Mouse (Mus musculus) left cerebral cortex, adult 18-20 months (tissue): Measurements from ENCODE around the gene Zfp423. TPM values are rescaled to one million over a fixed set of nuclear protein-coding genes. Genes with fewer than 3 reads are reported as not detected.

Experiments
- DNase-seq, 2 experiments: peaks; one replicate each; pipeline ENCODE4 v3.0.0; 2021 to 2022; ENCODE audit warnings: low spot score in 2 of 2, mixed read lengths in 1 of 2
- total RNA-seq, 2 experiments: library from RNA; stranded (reverse); gene quantifications; 2 replicates each; pipeline ENCODE4 v1.2.3; 2021

Gene Zfp423
- total RNA-seq, 2 experiments from 2014 or later = 22.2 to 28.8 TPM

- DNase-seq = no peak
Observed at GRCm38 (mm10) chr8:87953473-87953872, 5.9 kb downstream of the Zfp423 start.

DNA sequence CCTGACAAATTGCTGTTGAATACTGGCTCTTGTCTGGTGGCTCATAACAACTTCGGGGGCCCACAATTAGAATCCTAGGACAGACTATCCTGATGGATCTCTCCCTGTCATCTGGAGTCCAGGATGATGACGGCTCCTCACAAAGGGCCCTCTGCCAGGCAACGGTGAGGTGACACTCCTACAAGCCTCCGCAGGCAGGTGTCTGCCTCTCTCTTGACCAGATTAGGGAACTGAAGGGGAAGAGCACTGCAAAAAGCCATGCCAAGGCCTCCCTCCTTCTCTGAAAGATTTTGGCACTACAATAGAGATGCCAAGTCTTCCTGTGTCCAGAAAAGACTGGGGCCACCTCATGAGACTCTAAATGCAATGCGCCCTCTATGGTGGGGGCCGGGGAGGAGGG lies 7.1 kb downstream of the Zfp423 start:
- DNase-seq = no peak

- no peak for DNase-seq
Observed at GRCm38 (mm10) chr8:87944225-87944934, 15.0 kb downstream of the Zfp423 start.

- no peak for DNase-seq
Observed at GRCm38 (mm10) chr8:87943651-87944091, 15.7 kb downstream of the Zfp423 start.

GRCm38 (mm10) chr8:87940646-87941045 lies 18.7 kb downstream of the Zfp423 start:
- no peak for DNase-seq

DNA sequence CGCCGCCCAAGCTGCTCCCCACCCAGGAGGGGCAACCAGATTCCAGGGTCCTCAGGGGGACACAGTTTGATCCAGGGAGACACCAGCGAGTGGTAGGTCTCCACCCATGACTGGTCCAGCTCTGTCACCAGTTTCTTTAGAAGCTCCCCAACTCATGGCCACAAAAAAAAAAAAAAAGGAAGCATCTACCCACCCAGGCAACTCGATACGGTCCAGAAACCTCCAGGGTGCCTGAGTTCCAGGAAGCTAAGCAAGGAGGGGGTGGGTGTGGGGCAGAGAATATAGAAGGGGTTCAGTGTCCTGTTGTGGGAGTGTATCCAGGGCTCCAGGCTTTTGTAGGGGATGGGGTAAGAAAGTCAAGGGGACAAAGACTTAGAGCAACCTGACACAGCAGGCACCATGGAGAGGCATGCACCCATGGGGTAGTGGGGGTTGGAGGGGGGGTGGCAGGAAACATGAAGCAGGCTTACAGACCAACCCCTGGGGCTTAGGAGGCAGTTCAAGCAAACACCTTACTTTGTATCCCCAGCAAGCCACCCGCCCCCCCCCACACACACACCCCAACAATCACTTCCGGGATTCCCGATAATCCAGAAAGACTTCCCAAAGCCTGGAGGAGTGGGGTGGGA lies 20.0 kb downstream of the Zfp423 start:
- DNase-seq = no peak

- DNase-seq = peak; percentile 26 to 33
Observed at GRCm38 (mm10) chr8:87938351-87939232, 20.8 kb downstream of the Zfp423 start.

GRCm38 (mm10) chr8:87937211-87937610 lies 22.2 kb downstream of the Zfp423 start:
- no peak for DNase-seq

DNA sequence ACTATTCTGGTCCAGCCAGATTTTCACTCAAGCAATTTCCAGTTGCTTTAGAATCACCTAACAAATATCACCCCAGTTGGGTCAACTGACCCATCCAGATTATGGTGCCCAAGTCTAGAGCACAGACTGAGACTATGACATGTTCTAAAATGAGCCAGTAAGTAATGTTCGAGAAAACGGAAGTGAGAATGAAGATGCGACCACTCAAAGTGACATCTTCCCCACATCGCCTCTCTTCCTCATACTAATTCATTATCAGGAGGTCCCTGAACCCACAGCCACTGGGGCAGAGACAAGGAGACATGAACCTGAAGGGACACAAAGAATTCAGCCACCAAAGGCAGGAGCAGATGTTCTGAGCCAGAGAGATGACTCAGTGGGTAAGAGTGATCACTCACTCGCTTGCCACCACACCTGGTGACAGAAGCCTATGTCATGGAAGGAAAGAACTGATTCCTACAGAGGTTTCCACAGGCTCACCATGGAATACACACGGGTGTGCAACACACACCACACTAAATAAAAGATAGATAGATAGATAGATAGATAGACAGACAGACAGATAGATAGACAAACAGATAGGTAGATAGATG lies 24.2 kb downstream of the Zfp423 start:
- no peak for DNase-seq

DNA sequence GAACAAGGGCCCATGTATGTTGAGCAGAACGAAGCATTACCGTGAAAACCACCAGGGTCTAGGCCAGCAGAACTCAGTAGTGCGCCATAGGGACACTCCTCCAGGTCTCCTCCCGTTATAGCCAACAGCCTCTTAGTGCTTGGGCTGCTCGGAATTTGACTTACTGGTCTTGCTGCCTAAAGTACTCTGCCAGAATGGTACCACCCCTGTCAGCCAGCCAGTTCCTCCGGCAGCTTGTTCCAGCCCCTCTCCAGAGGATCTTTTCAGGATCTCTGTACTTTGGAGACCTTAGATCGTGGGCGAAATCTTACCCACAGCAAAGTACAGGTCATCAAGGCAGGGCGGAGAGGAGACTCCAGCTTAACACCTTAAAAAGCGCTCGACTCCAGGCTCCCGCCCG lies 25.2 kb downstream of the Zfp423 start:
- no peak for DNase-seq

- no peak for DNase-seq
Observed at GRCm38 (mm10) chr8:87933752-87934151, 25.6 kb downstream of the Zfp423 start.

GRCm38 (mm10) chr8:87928857-87929256 lies 30.5 kb downstream of the Zfp423 start:
- DNase-seq = no peak

DNA sequence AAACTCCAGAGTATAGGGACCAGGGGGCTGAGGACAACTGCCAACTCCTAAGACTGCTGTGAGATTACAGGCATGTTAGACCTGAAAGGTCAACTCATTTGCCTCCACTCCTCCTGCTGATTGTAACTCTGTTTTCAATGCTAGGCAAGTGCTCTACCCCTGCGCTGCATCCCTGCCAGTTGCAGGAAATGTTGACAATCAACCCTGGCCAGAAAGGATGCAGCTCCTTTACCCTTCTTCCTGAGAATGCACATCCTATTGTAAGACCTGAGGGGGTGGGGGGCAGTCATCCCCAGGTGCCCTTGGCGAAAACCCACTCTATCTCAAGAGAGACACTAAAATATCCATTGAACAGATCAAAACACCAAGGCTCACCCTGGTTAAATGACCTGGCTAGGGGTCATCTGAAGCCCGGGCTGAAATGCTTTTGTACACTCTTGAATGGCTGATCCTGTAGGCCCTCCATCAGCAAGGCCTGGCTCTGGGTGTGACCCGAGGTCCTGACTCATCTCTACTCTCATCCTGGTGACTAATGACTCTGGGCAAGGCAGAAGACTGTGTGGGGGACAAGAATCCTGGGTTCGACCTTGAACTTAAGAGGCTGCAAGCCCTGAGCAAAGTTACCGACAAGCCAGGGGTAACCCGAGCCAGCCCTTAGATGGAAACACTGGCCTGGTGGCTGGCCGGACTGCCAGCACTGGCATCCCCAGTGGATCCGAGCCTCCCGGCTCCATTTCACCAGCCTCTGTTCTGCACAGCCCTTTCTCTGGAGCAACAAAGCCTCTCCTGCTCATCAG lies 32.2 kb downstream of the Zfp423 start:
- DNase-seq = no peak

- no peak for DNase-seq
Observed at GRCm38 (mm10) chr8:87926098-87926890, 33.1 kb downstream of the Zfp423 start.

DNA sequence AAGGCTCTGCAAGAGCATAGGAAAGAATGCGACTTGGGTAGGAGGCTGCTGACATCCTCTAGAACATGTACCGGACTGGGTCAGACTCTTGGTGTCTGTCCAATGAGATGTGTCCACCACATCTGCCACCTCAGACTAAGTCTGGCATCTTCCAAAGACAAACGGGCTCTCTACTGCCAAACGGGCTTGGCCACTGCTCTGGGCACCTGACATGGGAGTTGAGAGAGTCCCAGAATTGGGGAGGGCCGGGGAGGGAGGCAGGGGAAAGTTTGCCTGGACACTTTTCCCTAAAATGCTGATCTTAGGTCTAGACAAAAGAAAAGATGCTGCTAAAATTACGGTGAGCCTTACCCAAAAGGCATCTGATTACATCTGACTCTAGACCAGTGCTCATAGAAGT lies 36.5 kb downstream of the Zfp423 start:
- DNase-seq = no peak

DNA sequence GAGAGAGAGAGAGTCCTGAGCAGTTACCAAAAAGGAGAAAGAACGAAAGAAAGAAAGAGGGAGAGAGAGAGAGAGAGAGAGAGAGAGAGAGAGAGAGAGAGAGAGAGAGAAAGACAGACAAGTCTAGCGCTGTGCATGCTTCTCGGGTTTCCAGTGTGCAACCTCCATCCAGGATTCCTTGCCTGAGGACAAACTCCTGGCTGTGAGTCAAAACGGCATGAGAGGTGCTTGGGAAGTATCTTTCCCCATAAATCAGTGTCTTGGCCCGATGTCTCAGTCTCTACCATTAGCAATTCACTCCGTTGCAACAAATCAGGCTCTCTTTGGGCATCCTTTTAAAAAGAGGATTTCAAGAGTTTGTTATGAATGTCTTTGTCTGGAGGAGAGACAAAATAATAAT lies 36.9 kb downstream of the Zfp423 start:
- no peak for DNase-seq

DNA sequence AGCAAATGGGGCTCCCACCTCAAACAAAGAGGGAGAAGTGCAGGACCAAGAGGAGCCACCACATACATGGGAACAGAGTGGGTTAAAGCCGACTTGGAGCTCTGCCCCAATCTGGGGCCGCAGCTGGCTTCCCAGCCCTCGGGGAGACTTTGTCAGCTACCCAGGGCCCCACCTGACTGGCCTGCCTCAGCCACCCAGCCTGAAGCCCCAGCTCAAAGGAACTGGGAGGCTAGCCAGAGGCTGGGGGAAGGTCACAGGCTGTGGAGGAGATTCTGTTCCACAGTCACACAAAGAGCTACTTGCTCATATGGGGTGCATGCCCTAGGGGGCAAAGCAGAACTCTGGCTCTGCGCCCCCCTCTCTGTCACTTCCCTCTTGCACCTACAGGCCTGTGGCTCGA lies 41.4 kb downstream of the Zfp423 start:
- no peak for DNase-seq

- DNase-seq = no peak
Observed at GRCm38 (mm10) chr8:87915763-87916162, 43.6 kb downstream of the Zfp423 start.

DNA sequence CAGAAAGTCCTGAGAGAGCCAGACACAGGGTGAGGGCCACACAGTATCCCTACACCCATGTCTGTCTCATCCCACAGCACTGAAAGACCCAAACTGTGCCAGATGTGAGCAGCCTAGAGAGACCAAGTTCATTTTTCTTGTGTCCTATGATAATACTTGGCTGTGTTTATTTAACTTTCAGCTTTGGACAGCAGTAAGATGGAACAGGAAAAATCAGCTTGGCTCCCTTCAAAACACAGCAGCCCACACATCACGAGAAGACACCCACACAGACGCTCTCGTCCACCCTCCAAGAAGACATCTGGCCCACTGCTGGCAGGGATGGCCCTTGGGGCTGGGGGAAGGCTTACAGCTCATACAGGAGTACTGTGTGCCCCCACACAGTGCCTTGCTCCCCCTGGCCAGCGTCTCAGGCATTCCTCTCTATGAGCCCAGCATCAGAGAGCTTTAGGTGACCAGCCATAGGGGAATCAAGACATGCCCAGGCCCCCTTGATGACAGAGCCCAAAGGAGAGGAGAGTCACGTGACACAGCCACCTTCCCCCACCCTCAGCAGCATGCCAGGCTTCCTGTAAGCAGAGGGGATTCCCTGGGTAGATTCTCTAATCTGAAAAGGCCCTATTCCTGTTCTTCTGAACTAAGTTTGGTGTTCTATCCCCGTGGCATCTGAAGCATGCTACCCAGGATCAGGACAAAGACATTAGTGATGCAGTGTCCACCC lies 45.0 kb downstream of the Zfp423 start:
- DNase-seq = peak in 1 of 2 experiments; percentile 17
